Mouse (Mus musculus): ENCODE measurements at regions not wholly inside any gene's neighbourhood (a gene's known extent, or its start where the extent isn't known, plus 50 kb on each side); places are given as distances from the start of the nearest gene placed in this dataset.

DNA sequence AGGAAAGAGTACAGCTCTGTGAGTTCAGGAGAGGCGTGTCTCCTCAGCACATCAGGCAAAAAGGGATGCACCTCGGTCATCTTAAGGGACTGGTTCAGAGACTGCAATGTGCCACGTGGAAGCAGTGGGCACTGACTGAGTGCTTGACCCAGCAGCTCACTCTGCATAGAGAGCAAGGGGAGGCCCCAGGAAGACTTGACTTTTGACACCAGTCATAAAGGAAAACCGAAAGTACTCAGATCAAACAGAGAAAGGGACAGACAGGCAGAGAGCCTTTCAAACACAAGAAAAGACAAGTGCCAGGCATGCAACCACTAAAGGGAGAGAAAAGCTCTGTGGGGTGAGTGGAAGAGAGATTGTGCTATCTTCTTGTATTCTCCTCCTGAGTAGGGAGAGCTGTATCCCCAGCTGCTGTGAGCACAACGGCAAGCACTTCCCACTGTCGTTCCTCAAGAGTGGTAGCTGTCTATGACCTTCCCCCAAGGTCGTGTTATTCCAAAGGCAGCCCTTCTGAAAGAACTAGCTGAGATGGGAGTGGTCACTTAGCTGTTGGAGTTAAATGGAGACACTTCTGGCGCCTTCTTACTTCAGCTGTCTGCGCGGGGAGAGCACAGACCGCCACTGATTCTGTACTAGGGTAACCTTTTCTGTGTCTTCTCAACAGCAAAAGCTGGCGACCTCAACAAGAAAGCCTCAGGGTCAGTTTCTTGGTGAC is 119.4 kb upstream of the Cpeb2 start:
- no peak overlapping the region for H3K27ac ChIP-seq (ENCODE audit: insufficient read depth, low read length)
- 0 out of 2 replicates have a peak, but pooled peaks cover 1% of the 10 kb centered on the region for H3K4me1 ChIP-seq (ENCODE audit: control insufficient read depth, insufficient read depth, insufficient read length)
- no peak for TF ChIP-seq POLR2A (IDR thresholded peaks at IDR 0.05; ENCODE audit: low read depth, low read length)
- no peak for TF ChIP-seq CTCF (IDR thresholded peaks at IDR 0.05; ENCODE audit: extremely low read depth, insufficient read depth, insufficient read length, insufficient replicate concordance)
- no peaks in the 10 kb centered on the region for H3K36me3 ChIP-seq (ENCODE audit: control insufficient read depth, insufficient read depth, low read length)
- WGBS, result 78% methylated on average over 12 of the region's 12 CpGs
- no peak overlapping the region for H3K4me3 ChIP-seq (ENCODE audit: extremely low read depth, insufficient read depth, insufficient read length)
- H3K27me3 ChIP-seq (ENCODE audit: control insufficient read depth, insufficient read depth, low read length), result no peaks in the 10 kb centered on the region
- no peak for DNase-seq (ENCODE audit: low read depth in 1 of 2, low spot score in 2 of 2)

- WGBS, result 87% methylated on average over 3 of the region's 3 CpGs
- Histone ChIP-seq H3K4me1 (ENCODE audit: control insufficient read depth, insufficient read depth, insufficient read length) (0 out of 2 replicates have a peak, but pooled peaks cover 1% of the 10 kb centered on the region), H3K4me3 (ENCODE audit: extremely low read depth, insufficient read depth, insufficient read length) (no peak overlapping the region), H3K27me3 (ENCODE audit: control insufficient read depth, insufficient read depth, low read length) (no peaks in the 10 kb centered on the region), H3K36me3 (ENCODE audit: control insufficient read depth, insufficient read depth, low read length) (no peaks in the 10 kb centered on the region), H3K27ac (ENCODE audit: insufficient read depth, low read length) (no peak overlapping the region)
- no peak for DNase-seq (ENCODE audit: low read depth in 1 of 2, low spot score in 2 of 2)
- TF ChIP-seq CTCF (IDR thresholded peaks at IDR 0.05; ENCODE audit: extremely low read depth, insufficient read depth, insufficient read length, insufficient replicate concordance) (no peak), POLR2A (IDR thresholded peaks at IDR 0.05; ENCODE audit: low read depth, low read length) (no peak)
Measured at GRCm38 (mm10) chr5:43115507-43115906, 117.5 kb upstream of the Cpeb2 start.

DNA sequence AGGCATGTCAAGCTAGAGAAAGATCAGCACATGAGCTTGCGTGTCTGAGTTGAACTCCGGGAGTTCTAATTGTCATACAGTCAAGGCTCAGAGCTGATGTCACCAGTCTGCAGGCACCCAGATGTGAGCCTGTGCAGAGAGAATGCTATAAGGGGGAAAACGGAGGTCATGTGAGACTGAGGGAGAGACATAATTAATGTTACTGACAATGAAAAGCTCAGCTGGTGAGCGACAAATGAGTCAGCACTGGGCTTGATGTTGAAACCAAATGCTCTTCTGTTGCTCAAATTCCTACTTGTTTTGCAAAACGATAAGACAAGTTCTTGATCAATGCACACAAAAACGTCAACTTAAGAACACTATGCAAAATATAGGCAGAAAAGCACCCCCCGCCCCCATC is 116.1 kb upstream of the Cpeb2 start:
- no peaks in the 10 kb centered on the region for H3K36me3 ChIP-seq (ENCODE audit: control insufficient read depth, insufficient read depth, low read length)
- 0 out of 2 replicates have a peak, but pooled peaks cover 1% of the 10 kb centered on the region for H3K4me1 ChIP-seq (ENCODE audit: control insufficient read depth, insufficient read depth, insufficient read length)
- 64% methylated on average over 7 of the region's 7 CpGs for WGBS

GRCm38 (mm10) chr5:43121065-43121464 is 111.9 kb upstream of the Cpeb2 start:
- 91% methylated on average over 2 of the region's 2 CpGs for WGBS
- TF ChIP-seq POLR2A (IDR thresholded peaks at IDR 0.05; ENCODE audit: low read depth, low read length) (no peak), CTCF (IDR thresholded peaks at IDR 0.05; ENCODE audit: extremely low read depth, insufficient read depth, insufficient read length, insufficient replicate concordance) (no peak)

More for the DNA sequence above, 116.1 kb upstream of the Cpeb2 start:
- Histone ChIP-seq H3K27ac (ENCODE audit: insufficient read depth, low read length) (no peak overlapping the region), H3K4me3 (ENCODE audit: extremely low read depth, insufficient read depth, insufficient read length) (no peak overlapping the region), H3K27me3 (ENCODE audit: control insufficient read depth, insufficient read depth, low read length) (no peaks in the 10 kb centered on the region)
- no peak for DNase-seq (ENCODE audit: low read depth in 1 of 2, low spot score in 2 of 2)
- TF ChIP-seq POLR2A (IDR thresholded peaks at IDR 0.05; ENCODE audit: low read depth, low read length) (no peak), CTCF (IDR thresholded peaks at IDR 0.05; ENCODE audit: extremely low read depth, insufficient read depth, insufficient read length, insufficient replicate concordance) (no peak)

DNA sequence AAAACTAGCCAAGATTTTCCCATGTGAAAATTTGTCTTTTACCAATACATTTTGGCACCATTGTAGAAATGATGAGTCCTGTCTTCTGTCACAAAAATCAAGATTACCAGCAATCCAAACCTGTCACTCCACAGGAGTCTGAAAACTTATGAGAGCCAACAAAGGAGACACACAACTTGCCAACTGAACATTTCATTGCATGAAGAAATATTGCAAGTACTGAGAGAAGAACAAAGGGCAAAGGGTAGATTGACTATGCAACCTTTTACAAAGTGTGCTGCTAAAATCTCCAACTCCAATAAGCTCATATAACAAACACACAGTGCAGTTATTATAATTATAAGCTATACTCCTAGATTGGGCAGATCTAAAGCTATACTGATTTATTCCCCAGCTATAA is 108.7 kb upstream of the Cpeb2 start:
- no peak overlapping the region for H3K4me3 ChIP-seq (ENCODE audit: extremely low read depth, insufficient read depth, insufficient read length)
- H3K36me3 ChIP-seq (ENCODE audit: control insufficient read depth, insufficient read depth, low read length), result no peaks in the 10 kb centered on the region
- DNase-seq (ENCODE audit: low read depth in 1 of 2, low spot score in 2 of 2), result no peak
- H3K4me1 ChIP-seq (ENCODE audit: control insufficient read depth, insufficient read depth, insufficient read length), result no peaks in the 10 kb centered on the region
- H3K27me3 ChIP-seq (ENCODE audit: control insufficient read depth, insufficient read depth, low read length), result no peaks in the 10 kb centered on the region
- H3K27ac ChIP-seq (ENCODE audit: insufficient read depth, low read length), result no peak overlapping the region
- no peak for TF ChIP-seq POLR2A (IDR thresholded peaks at IDR 0.05; ENCODE audit: low read depth, low read length)
- no peak for TF ChIP-seq CTCF (IDR thresholded peaks at IDR 0.05; ENCODE audit: extremely low read depth, insufficient read depth, insufficient read length, insufficient replicate concordance)

More at GRCm38 (mm10) chr5:43121065-43121464, 111.9 kb upstream of the Cpeb2 start:
- Histone ChIP-seq H3K27me3 (ENCODE audit: control insufficient read depth, insufficient read depth, low read length) (no peaks in the 10 kb centered on the region), H3K27ac (ENCODE audit: insufficient read depth, low read length) (no peak overlapping the region), H3K4me1 (ENCODE audit: control insufficient read depth, insufficient read depth, insufficient read length) (no peaks in the 10 kb centered on the region), H3K4me3 (ENCODE audit: extremely low read depth, insufficient read depth, insufficient read length) (no peak overlapping the region), H3K36me3 (ENCODE audit: control insufficient read depth, insufficient read depth, low read length) (no peaks in the 10 kb centered on the region)
- no peak for DNase-seq (ENCODE audit: low read depth in 1 of 2, low spot score in 2 of 2)

GRCm38 (mm10) chr5:43125774-43126536 is 107.0 kb upstream of the Cpeb2 start:
- TF ChIP-seq CTCF (IDR thresholded peaks at IDR 0.05; ENCODE audit: extremely low read depth, insufficient read depth, insufficient read length, insufficient replicate concordance), result no peak
- no peak for TF ChIP-seq POLR2A (IDR thresholded peaks at IDR 0.05; ENCODE audit: low read depth, low read length)
- H3K27me3 ChIP-seq (ENCODE audit: control insufficient read depth, insufficient read depth, low read length), result no peaks in the 10 kb centered on the region
- no peak for DNase-seq (ENCODE audit: low read depth in 1 of 2, low spot score in 2 of 2)
- no peak overlapping the region for H3K4me3 ChIP-seq (ENCODE audit: extremely low read depth, insufficient read depth, insufficient read length)
- H3K36me3 ChIP-seq (ENCODE audit: control insufficient read depth, insufficient read depth, low read length), result no peaks in the 10 kb centered on the region
- no peaks in the 10 kb centered on the region for H3K4me1 ChIP-seq (ENCODE audit: control insufficient read depth, insufficient read depth, insufficient read length)
- 77% methylated on average over 3 of the region's 3 CpGs for WGBS
- no peak overlapping the region for H3K27ac ChIP-seq (ENCODE audit: insufficient read depth, low read length)

DNA sequence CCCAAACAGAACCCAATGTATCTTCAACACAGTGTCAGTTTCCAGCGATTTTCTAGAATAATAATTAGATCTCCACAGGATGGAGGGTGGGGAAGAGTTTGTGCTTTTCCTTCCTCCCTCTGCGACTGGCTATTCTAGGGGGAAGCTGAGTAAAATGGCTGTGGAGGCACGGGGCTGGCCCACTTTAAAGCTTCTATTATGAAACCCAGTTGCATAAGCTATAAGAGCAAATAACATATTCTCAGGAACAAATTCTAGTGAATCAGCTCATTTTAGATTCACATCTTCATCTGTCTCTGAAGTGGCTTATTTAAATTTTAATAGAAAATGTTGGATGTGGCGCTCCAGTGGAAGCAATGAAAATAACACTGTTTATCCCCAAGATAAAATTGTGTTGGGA is 102.6 kb upstream of the Cpeb2 start:
- DNase-seq (ENCODE audit: low read depth in 1 of 2, low spot score in 2 of 2), result no peak
- H3K4me1 ChIP-seq (ENCODE audit: control insufficient read depth, insufficient read depth, insufficient read length), result no peaks in the 10 kb centered on the region
- H3K4me3 ChIP-seq (ENCODE audit: extremely low read depth, insufficient read depth, insufficient read length), result no peak overlapping the region
- WGBS, result 67% methylated on average over 4 of the region's 4 CpGs
- no peaks in the 10 kb centered on the region for H3K36me3 ChIP-seq (ENCODE audit: control insufficient read depth, insufficient read depth, low read length)
- H3K27me3 ChIP-seq (ENCODE audit: control insufficient read depth, insufficient read depth, low read length), result no peaks in the 10 kb centered on the region
- no peak overlapping the region for H3K27ac ChIP-seq (ENCODE audit: insufficient read depth, low read length)
- TF ChIP-seq CTCF (IDR thresholded peaks at IDR 0.05; ENCODE audit: extremely low read depth, insufficient read depth, insufficient read length, insufficient replicate concordance) (no peak), POLR2A (IDR thresholded peaks at IDR 0.05; ENCODE audit: low read depth, low read length) (no peak)
